18 mouse cellular contexts compared by ENCODE assay signal in genomic region chr8:31584661-31585060, GRCm38 (mm10).
"Had no signal": no experiment of that assay in that cellular context is flagged by ENCODE, and none has a peak within 500 bp of the region (broad histone marks: within the 10 kb centered on the region; RNA-seq: fewer than 3 reads in every experiment).

No protein-coding gene starts in this region.

- H3K9me3 ChIP-seq: liver, embryonic 13.5 days; liver, embryonic 15.5 days; midbrain, embryonic 13.5 days; midbrain, embryonic 15.5 days; neural tube, embryonic 12.5 days; stomach, embryonic 15.5 days had no signal

- H3K36me3 ChIP-seq: liver, embryonic 13.5 days; liver, embryonic 15.5 days; midbrain, embryonic 13.5 days; midbrain, embryonic 15.5 days; neural tube, embryonic 12.5 days; stomach, embryonic 15.5 days had no signal

- DNase-seq: liver, embryonic 13.5 days; liver, postnatal 0 days; lung, adult 2 months; lung, postnatal 14 days; right cerebral cortex, postnatal 14 days; thymus, adult 2 months; thymus, postnatal 25 days; thymus, postnatal 4 days had no signal

- H3K27me3 ChIP-seq: liver, embryonic 13.5 days; liver, embryonic 15.5 days; megakaryocyte, embryonic 14.5 days; midbrain, embryonic 13.5 days; midbrain, embryonic 15.5 days; neural tube, embryonic 12.5 days; stomach, embryonic 15.5 days had no signal

- ATAC-seq: liver, postnatal 0 days; midbrain, embryonic 13.5 days; midbrain, embryonic 15.5 days had no signal

- H3K4me1 ChIP-seq: liver, embryonic 13.5 days; liver, embryonic 15.5 days; megakaryocyte, embryonic 14.5 days; midbrain, embryonic 13.5 days; midbrain, embryonic 15.5 days; neural tube, embryonic 12.5 days; stomach, embryonic 15.5 days had no signal

- H3K27ac ChIP-seq: liver, embryonic 13.5 days; liver, embryonic 15.5 days; macrophage; midbrain, embryonic 13.5 days; midbrain, embryonic 15.5 days; neural tube, embryonic 12.5 days; stomach, embryonic 15.5 days; stomach, postnatal 0 days had no signal

- H3K9ac ChIP-seq: liver, embryonic 13.5 days; liver, embryonic 15.5 days; liver, postnatal 0 days; midbrain, embryonic 13.5 days; midbrain, embryonic 15.5 days; neural tube, embryonic 12.5 days; stomach, embryonic 15.5 days had no signal

- H3K4me2 ChIP-seq: liver, embryonic 11.5 days; liver, embryonic 13.5 days; liver, embryonic 15.5 days; midbrain, embryonic 11.5 days; midbrain, embryonic 13.5 days; midbrain, embryonic 15.5 days; neural tube, embryonic 12.5 days; stomach, embryonic 15.5 days had no signal

- H3K4me3 ChIP-seq: liver, embryonic 13.5 days; liver, embryonic 15.5 days; megakaryocyte, embryonic 14.5 days; midbrain, embryonic 13.5 days; midbrain, embryonic 15.5 days; neural tube, embryonic 12.5 days; stomach, embryonic 15.5 days had no signal
